Mouse (Mus musculus) megakaryocyte-erythroid progenitor cell, adult 5-6 weeks (primary cell): Measurements from ENCODE around the gene Ptprt. TPM values are rescaled to one million over a fixed set of nuclear protein-coding genes. Genes with fewer than 3 reads are reported as not detected.

Experiments used
- ATAC-seq: replicated peaks from 2 replicates; pipeline ENCODE4 v1.8.0; 2016; ENCODE audit warnings: mild to moderate bottlenecking, inconsistent platforms; ENCODE audit not compliant: severe bottlenecking, poor library complexity, low FRiP score, low TSS enrichment
- total RNA-seq, 2 experiments: library from RNA; stranded (forward) in 1 of 2; stranded (reverse) in 1 of 2; fragments of 200-1000, 215-1000 nt in 1 of 2; fragments of >200 nt in 1 of 2; fragmentation: Nextera tagmentation in 1 of 2; gene quantifications; 2 replicates each; pipeline ENCODE4 v1.2.3; 2014 to 2017

Gene Ptprt
- total RNA-seq (2014; fragmentation: Nextera tagmentation) = not detected in 2 replicates
- not detected in 2 replicates for total RNA-seq (2017)

DNA sequence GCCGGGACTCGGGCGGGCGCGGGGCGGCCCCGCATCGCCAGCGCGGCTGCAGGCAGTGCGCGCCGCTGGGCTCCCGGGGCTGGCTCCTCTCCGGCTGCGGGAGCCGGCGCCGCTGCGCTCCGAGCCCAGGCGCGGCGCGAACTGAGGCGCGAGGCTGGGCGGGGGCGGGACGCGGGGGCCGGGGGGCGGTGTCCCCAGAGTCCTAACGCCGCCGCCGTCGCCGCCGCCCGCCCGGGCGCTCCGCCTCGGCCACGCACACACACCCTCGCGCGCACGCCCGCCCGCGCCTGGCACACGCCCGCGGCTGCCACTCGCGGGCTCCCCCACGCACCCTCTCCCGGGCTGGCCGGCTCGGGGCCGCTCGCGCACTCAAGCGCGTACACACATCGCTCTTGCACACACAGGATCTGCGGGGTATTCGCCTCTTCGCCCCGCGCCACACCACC lies at the start of gene Ptprt:
Ptprt (minus strand) TSS at position 207 of the 446 bp plus-strand sequence.
- ATAC-seq = no peak

DNA sequence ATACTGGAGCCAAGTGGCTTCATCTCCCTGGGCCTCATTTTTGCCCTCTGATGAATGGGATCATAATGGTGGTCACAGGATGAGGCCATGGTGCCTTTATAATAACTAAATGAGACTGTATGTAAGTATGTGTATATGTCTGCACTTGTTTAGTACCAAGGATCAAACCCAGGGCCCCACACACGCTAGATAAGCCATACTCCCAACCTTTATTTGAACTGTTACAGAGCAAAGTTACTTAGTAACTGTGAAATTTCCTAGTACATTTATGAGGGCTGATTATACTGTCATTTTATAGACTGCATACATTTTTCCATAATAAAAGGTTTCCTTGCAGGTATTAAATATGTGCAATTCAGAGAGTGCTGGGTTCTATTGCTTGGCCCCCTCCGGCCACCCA lies 49.5 kb upstream of the Ptprt start:
- no peak for ATAC-seq

- no peak for ATAC-seq
Measured at GRCm38 (mm10) chr2:162699691-162700090, 38.7 kb upstream of the Ptprt start.

- no peak for ATAC-seq
Measured at GRCm38 (mm10) chr2:162699036-162699435, 38.1 kb upstream of the Ptprt start.

DNA sequence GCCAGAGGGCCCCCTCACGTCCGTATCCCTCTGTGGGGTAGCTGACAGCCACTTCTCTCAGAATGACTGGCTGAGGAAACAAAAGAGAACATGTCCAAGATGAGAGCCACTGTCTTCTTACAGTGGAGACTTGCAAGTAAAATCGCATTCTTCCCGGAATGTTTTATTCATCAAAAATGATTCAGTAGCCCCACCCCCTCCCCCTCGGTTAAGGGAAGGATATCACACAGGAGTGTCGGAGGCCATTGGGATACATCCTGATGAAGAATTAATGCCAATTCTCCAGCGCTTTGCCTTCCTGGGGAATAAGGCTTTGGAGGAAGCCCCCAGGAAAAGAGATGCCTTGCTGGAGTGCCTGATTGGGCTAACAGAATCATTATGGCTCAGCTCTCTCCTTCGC lies 37.1 kb upstream of the Ptprt start:
- no peak for ATAC-seq

- ATAC-seq = no peak
Measured at GRCm38 (mm10) chr2:162697151-162697550, 36.2 kb upstream of the Ptprt start.

- ATAC-seq = no peak
Measured at GRCm38 (mm10) chr2:162692143-162692542, 31.2 kb upstream of the Ptprt start.

GRCm38 (mm10) chr2:162682674-162683073 lies 21.7 kb upstream of the Ptprt start:
- ATAC-seq = peak; percentile 85

- no peak for ATAC-seq
Measured at GRCm38 (mm10) chr2:162662431-162662970, 1.6 kb upstream of the Ptprt start.

- ATAC-seq = no peak
Measured at GRCm38 (mm10) chr2:162661733-162662132, 786 bp upstream of the Ptprt start.

DNA sequence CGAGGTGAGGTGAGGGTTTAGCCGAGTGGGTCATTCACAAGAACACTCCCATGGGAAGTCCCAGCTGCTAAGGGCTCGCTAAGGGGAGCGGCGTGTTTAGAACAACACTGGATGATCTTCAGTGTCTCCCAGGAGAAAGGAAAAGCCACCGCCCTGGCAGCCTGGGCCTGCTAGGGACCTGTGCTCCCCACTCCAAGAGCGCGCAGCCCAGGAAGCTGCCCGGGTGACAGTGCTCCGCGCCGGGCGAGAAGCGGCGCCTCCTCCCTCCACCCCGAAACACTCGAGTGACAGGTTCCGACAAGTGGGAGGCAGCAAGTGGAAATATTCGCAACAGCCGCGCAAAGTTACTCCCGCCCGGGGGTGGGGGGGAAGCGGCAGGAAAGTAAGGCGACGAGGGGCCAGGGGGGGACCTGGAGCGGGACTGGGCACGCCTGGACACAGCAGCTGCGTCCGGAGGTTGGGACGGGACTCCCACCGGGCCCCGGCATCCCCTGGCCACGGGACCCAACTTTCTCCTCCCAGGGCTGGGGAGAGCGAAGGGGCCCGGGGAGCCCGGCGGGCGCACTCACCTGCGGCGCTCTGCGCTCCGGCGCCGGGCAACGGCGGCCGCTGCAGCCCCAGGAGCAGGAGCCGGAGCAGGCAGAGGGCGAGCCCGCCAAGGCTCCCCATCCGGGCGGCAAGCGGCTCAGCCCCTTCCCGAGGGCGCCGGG lies 561 bp downstream of the Ptprt start:
- ATAC-seq = no peak

DNA sequence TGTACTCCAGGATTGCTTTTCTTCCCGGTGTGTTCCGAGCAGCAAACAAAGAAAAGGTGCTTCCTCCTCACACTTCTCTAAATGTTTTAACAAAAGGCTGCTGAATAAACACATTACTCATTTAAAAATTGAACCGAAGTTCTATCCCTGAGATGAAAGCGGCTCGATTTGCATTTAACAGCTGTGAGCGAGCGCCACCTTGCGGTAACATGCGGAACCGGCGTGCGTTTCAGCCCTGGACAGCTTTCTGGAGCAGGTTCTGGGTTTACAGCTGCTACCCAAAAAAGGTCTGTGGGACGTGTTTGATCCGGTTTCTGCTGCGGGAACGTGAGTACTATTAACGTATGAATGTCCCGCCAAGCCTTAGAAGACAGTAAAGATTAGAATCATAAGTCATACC lies 1.9 kb downstream of the Ptprt start:
- peak; percentile 77 for ATAC-seq

- no peak for ATAC-seq
Measured at GRCm38 (mm10) chr2:162657541-162657940, 3.4 kb downstream of the Ptprt start.

DNA sequence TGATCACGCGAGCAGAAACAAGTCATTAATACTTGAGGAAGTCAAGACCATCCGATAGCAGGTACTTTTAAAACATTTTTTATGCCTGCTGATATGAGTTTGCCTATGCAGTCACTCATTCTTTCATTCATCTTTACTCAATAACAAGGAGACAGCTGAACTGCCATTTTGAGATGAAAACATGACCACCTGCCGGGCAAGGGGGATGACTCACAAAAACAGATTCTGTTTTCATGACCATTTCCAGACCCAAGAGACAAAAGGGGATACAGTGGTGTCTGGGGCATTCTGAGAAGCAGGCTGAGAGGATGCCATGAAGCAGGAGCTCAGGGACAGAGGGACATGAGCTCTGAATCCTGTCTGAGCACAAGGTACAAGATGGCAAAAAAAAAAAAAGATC lies 6.5 kb downstream of the Ptprt start:
- ATAC-seq = no peak

DNA sequence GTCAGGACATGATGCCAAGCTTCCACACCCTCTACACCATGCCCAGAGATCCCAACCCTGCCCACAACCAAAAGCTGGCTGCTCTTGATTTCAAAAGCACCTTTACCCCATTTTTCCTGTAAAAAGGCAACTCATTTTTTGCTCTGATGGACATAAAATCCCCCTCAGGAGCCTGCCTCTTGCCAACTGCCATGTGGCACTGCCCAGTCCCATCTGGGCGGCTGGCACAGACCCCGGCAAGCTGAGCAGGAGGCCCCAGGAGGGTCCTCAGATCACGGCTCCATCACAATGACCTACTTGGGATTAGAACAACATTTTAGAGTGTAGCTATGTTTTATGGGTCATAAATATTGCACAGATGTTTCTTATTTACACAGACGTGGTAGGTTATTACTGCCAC lies 22.3 kb downstream of the Ptprt start:
- no peak for ATAC-seq

GRCm38 (mm10) chr2:162637537-162637936 lies 23.4 kb downstream of the Ptprt start:
- no peak for ATAC-seq

DNA sequence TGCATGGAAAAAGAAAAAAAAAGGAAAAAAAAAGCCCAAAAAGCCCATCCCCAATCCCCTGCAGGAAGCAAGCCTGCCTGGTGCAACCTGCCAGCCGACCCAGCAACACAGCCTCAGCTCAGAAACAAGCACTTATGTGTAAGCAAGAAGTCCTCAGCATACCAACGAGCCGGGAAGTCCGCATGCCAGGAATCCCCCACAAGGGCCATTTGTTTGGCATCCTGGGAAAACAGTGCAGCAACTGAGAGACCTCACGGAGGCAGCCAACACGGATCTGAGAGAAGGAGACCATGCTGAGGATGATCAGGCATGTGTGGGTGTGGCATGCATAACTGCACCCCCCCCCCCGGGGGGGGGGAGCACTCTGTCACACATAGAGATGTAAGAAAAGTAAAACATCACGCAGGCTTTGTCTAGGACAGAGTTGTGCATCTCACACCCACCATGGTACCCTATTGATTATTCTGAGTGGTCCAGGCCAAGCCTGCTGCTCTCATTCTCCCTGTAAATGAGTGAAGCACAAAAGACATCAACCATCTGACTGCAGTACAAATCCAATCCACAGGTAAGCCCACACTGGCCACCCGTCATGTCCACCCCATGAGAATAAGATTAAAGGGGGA lies 24.4 kb downstream of the Ptprt start:
- no peak for ATAC-seq

DNA sequence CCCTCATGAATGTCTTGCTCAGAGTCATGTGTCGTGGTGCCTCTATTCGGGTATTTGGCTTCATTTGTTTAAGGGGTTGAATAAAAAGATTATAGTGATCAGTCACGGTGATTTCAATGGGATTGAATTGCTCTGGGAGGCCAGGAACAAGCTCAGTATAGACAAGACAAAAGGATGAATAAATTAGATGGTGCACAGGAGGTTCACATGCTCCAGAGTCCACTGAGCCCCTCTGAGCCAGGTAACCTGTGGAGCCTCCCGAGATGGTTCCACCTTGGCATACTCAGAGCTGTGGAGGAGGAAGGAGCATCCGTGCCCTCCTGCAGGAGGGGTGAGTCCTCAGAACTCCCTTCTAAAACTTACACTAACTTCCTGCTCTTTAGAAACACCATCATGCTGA lies 26.0 kb downstream of the Ptprt start:
- ATAC-seq = no peak

DNA sequence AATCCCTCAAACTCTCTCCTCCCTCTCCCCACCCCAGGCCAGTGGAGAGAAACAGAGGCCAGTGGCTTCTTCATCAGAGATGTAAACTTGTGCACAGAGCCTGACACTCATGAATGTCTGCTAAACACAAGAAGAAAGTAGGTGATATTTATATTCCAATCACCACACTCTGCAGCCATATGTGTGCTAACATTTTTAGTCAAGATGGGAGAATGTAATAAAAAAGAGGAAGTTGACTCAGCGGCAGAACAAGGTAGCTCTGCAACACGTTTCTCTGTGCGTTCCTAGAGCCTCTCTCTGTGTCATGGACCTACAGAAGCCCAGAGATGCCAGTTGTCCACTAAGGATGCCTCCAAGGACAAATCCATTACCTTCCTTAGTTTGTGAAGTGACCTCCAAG lies 34.9 kb downstream of the Ptprt start:
- ATAC-seq = no peak

GRCm38 (mm10) chr2:162624707-162625106 lies 36.2 kb downstream of the Ptprt start:
- ATAC-seq = no peak

DNA sequence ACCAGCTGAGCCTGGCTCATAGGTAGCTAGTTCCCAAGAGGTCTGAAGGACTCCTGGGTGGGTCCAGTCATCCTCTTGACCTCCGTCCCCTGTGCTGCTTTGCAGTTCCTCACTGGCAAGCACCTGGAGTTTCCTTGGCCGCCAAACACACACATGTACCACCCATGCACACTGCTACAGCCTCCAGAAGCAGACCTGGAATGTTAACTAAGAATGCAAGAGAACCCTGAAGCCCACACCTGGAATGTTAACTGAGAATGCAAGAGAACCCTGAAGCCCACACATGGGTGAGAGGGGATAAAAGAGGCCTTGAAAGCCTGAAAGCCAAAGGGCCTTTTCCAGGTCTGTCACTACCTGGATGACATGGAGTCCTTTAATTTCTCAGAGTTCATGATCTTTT lies 46.7 kb downstream of the Ptprt start:
- ATAC-seq = no peak
